Comparison of ENCODE assay signal across 8 mouse cellular contexts in genomic region chr6:128200847-128201640, GRCm38 (mm10). TPM values are rescaled to one million over a fixed set of nuclear protein-coding genes. Genes with fewer than 3 reads are reported as not detected.
DNase-seq lines count a peak whose midpoint lies in the region; ATAC-seq lines count a peak whose summit lies in the region.

No protein-coding gene starts in this region.

- no peak; the same call in 1 of the 2 replicates for ATAC-seq in forebrain, embryonic 16.5 days
- ATAC-seq in hematopoietic stem cell, adult 5-6 weeks (replicated peaks in 1 of 2; ENCODE audit: insufficient read depth in 1 of 2, low FRiP score in 2 of 2, low TSS enrichment in 1 of 2, low read depth in 1 of 2, poor library complexity in 2 of 2, severe bottlenecking in 2 of 2) = peak; percentile 18 to 19; a peak in 2 of 4 replicates
- peak; percentile 4; the same call in 1 of the 2 replicates for ATAC-seq in lung, embryonic 15.5 days (ENCODE audit: borderline replicate concordance, extremely low read depth, low FRiP score, low TSS enrichment)

- no peaks in the 10 kb centered on the region for H3K27me3 ChIP-seq in forebrain, embryonic 16.5 days (replicated peaks; ENCODE audit: control insufficient read depth, insufficient read depth, low read length)
- H3K27me3 ChIP-seq in lung, embryonic 15.5 days = no peaks in the 10 kb centered on the region

- no peaks in the 10 kb centered on the region for H3K9me3 ChIP-seq in forebrain, embryonic 16.5 days (ENCODE audit: control insufficient read depth, low read length)
- H3K9me3 ChIP-seq in lung, embryonic 15.5 days = no peaks in the 10 kb centered on the region

- H3K4me1 ChIP-seq in forebrain, embryonic 16.5 days (replicated peaks; ENCODE audit: control insufficient read depth, insufficient read depth, low read length) = peaks cover 8% of the 10 kb centered on the region
- peaks cover 8% of the 10 kb centered on the region for H3K4me1 ChIP-seq in lung, embryonic 15.5 days

- peak overlapping the region; percentile 41 for H3K9ac ChIP-seq in forebrain, embryonic 16.5 days (replicated peaks; ENCODE audit: low read depth, low read length)
- peak overlapping the region; percentile 40 for H3K9ac ChIP-seq in lung, embryonic 15.5 days

- H3K4me2 ChIP-seq in forebrain, embryonic 16.5 days (ENCODE audit: low read length) = peak overlapping the region; percentile 94
- peak overlapping the region; percentile 94 for H3K4me2 ChIP-seq in lung, embryonic 15.5 days

- H3K4me3 ChIP-seq in forebrain, embryonic 16.5 days (replicated peaks; ENCODE audit: low read length) = peak overlapping the region; percentile 81
- peak overlapping the region; percentile 59 for H3K4me3 ChIP-seq in lung, embryonic 15.5 days

- no peaks in the 10 kb centered on the region for H3K36me3 ChIP-seq in forebrain, embryonic 16.5 days (ENCODE audit: control insufficient read depth, insufficient read depth)
- H3K36me3 ChIP-seq in lung, embryonic 15.5 days = no peaks in the 10 kb centered on the region

- 1% methylated on average over 20 of the region's 20 CpGs for WGBS in forebrain, embryonic 16.5 days
- 1% methylated on average over 20 of the region's 20 CpGs for WGBS in lung, embryonic 15.5 days

- DNase-seq in NIH3T3 (ENCODE audit: low read depth) = peak; percentile 93
- DNase-seq in cerebellum, adult 18-20 months = peak; percentile 76 to 79
- peak; percentile 32 to 74 for DNase-seq in layer of hippocampus, adult 8-10 months (ENCODE audit: low spot score in 2 of 2)
- DNase-seq in ovary, postnatal 10 days (ENCODE audit: low spot score) = peak; percentile 40
- DNase-seq in thymus, postnatal 25 days = peak; percentile 61

- H3K27ac ChIP-seq in forebrain, embryonic 16.5 days (ENCODE audit: low read length) = no peak overlapping the region
- peak overlapping the region; percentile 65 for H3K27ac ChIP-seq in lung, embryonic 15.5 days

RNA-seq across cellular contexts. Expression of gene Tspan9, which starts 57.6 kb away (rescaled TPM):
- 56.6 and 57.4 TPM in 2 replicates for polyA plus RNA-seq in forebrain, embryonic 16.5 days (2015; fragmentation: Nextera tagmentation; extraction: Ambion mirVana)
- 2.5 and 14.3 TPM in 2 replicates for total RNA-seq in hematopoietic stem cell, adult 5-6 weeks (2017)
- total RNA-seq in layer of hippocampus, adult 8-10 months (2022) = 10 to 100 TPM; 45.4 to 64.2 (median 56.0) TPM
- 128 and 130 TPM in 2 replicates for polyA plus RNA-seq in lung, embryonic 15.5 days (2015; fragmentation: Nextera tagmentation; extraction: Ambion mirVana)

Comparison
In these comparisons a context has a peak if more than half of its experiments do, and no peak if none do; other contexts are left out.
1. DNase-seq: peak in every context shown above with its lines; median percentile 93 in NIH3T3; 78 in cerebellum, adult 18-20 months; 61 in thymus, postnatal 25 days; 53 in layer of hippocampus, adult 8-10 months; 40 in ovary, postnatal 10 days.